Mouse (Mus musculus): Measurements from ENCODE around the gene Zfp931. TPM values are rescaled to one million over a fixed set of nuclear protein-coding genes. Genes with fewer than 3 reads are reported as not detected.
"Not testable (repeated sequence)": the region's sequence is repeated elsewhere in the genome, so short reads cannot be mapped to it uniquely, and the experiment has no call there.

Zfp931 gene
- 18.3 and 18.8 TPM in 2 replicates for polyA plus RNA-seq (2015; fragmentation: Nextera tagmentation; extraction: Ambion mirVana)

DNA sequence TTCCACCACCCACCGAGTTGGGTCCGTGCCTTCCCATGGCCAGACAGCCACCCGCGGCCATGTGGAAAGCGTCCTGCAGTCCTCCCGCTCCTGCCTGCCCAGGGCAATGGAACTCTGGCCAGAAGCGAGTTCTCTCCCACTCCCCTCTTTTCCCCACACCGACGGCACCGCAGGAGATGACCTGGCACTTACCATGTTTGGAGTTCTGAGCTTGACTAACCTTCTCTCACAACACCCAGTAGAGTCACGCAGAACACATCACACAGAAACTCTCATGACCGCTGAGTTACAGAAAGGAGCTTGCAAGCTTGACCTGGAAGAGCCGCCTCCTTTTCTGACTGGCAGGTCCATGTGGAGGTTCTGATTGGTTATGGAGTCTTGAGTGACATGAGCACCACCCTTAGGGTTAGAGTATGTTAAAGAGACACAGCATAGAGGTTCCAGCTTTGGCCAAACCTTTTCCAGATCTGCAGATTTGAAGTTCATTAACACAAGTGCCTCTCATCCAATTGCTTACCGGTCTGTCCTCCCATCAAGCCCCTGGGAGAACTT, at the start of gene Zfp931:
Gene Zfp931 (minus strand): TSS at position 311 of the 552 bp plus-strand sequence.
- H3K9me3 ChIP-seq (replicated peaks; ENCODE audit: control insufficient read depth, low read length); H3K27me3 ChIP-seq (ENCODE audit: control insufficient read depth, insufficient read depth, low read length); ATAC-seq (ENCODE audit: insufficient read depth, low FRiP score); H3K36me3 ChIP-seq (ENCODE audit: control insufficient read depth, insufficient read depth, low read length); H3K4me1 ChIP-seq (ENCODE audit: control insufficient read depth, insufficient read depth, low read length); H3K27ac ChIP-seq (ENCODE audit: low read length): not testable (repeated sequence)
- peak within 1 kb of the TSS; percentile 48 for H3K4me3 ChIP-seq (replicated peaks; ENCODE audit: low read length)
- WGBS: 0% methylated on average over 4 of the region's 14 CpGs
- peak within 1 kb of the TSS; percentile 58 for H3K9ac ChIP-seq (ENCODE audit: low read length)
- peak within 1 kb of the TSS; percentile 43 for H3K4me2 ChIP-seq (ENCODE audit: low read depth, low read length)

DNA sequence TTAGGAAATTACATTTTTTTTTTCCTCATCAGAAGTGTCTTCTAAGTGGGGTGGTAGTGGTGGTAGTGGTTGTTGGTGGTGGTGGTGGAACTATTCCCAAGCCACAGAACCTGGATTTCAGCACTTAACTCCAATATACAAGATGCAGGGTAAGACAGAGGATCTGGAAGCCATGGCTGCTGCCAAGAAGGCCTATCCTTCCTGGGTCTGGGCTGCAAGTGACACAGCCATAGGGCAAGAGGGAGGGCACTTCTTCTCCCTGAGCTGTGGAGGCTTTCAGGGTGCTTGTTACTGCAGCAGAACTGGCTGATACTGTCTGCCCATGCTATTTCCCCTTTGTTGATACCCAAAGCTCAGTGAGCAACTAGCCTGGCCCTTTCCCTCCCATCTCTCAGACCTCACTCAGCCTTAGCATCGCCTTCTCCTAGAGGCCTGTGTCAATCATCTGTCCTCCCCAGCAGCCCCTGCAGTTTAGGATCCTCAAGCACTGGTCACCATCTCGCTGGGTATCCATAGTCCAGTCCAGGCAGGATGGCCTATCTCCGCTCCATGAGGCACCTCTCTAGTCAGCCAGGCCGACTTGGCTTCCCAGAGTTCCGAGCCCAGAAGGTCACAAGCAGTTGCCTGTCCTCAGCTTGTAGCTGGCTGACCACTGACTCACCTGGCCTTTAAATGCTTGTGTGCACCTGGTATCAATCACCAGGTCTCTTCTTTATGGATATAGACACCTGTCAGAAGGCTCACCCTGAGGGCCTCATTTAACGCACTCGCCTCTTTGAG, 48.0 kb upstream of the Zfp931 start:
- no peak overlapping the region for H3K4me3 ChIP-seq (replicated peaks; ENCODE audit: low read length)
- 93% methylated on average over 7 of the region's 7 CpGs for WGBS
- H3K4me1 ChIP-seq (ENCODE audit: control insufficient read depth, insufficient read depth, low read length): no peaks in the 10 kb centered on the region
- H3K4me2 ChIP-seq (ENCODE audit: low read depth, low read length): no peak overlapping the region
- H3K27ac ChIP-seq (ENCODE audit: low read length): no peak overlapping the region
- no peak overlapping the region for H3K9ac ChIP-seq (ENCODE audit: low read length)
- no peaks in the 10 kb centered on the region for H3K36me3 ChIP-seq (ENCODE audit: control insufficient read depth, insufficient read depth, low read length)
- no peaks in the 10 kb centered on the region for H3K27me3 ChIP-seq (ENCODE audit: control insufficient read depth, insufficient read depth, low read length)
- no peak for ATAC-seq (ENCODE audit: insufficient read depth, low FRiP score)
- H3K9me3 ChIP-seq (replicated peaks; ENCODE audit: control insufficient read depth, low read length): no peaks in the 10 kb centered on the region

DNA sequence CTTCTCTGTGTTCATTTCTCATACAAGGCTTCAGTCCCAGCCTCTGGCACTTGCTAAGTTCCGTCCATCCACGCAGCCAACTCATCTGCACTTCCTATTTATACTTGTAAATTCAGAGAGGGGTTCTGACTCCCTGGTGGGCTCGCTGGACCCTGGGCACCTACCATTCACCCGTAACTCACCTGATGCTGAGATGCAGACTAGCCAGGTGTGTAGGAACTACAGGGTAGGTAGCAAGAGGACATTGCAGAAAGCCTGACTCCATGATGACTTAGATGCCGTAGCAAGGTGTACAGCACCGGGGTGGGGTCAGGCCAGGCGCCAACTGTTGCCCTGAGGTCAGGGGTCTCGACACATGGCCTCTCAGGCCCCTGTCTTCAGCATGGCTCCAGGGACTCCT, 47.2 kb upstream of the Zfp931 start:
- Histone ChIP-seq H3K27me3 (ENCODE audit: control insufficient read depth, insufficient read depth, low read length) (no peaks in the 10 kb centered on the region), H3K4me3 (replicated peaks; ENCODE audit: low read length) (no peak overlapping the region), H3K4me2 (ENCODE audit: low read depth, low read length) (no peak overlapping the region), H3K36me3 (ENCODE audit: control insufficient read depth, insufficient read depth, low read length) (no peaks in the 10 kb centered on the region), H3K4me1 (ENCODE audit: control insufficient read depth, insufficient read depth, low read length) (no peaks in the 10 kb centered on the region), H3K9ac (ENCODE audit: low read length) (no peak overlapping the region), H3K9me3 (replicated peaks; ENCODE audit: control insufficient read depth, low read length) (no peaks in the 10 kb centered on the region), H3K27ac (ENCODE audit: low read length) (no peak overlapping the region)
- no peak for ATAC-seq (ENCODE audit: insufficient read depth, low FRiP score)
- 80% methylated on average over 8 of the region's 8 CpGs for WGBS

DNA sequence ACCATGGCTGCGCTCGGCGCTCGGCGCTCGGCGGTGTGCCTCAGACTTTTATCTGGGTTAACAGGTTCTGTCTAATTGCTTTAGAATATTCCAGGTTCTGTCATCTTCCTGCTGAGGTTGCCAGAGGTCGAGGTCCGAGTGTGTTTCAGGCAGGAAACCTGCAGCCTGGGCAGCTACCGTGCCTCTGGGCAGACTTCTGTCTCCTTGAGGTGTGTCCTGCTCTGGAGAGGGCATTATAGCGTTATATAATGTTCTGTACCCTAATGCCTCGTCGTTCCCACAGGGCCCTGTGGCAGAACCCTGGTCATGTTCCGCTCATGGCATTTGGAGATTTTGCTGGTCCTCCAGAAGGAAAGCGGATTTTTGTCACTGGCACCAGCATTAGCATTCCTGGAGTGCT, 45.2 kb upstream of the Zfp931 start:
- WGBS: 78% methylated on average over 15 of the region's 15 CpGs
- Histone ChIP-seq H3K27ac (ENCODE audit: low read length) (no peak overlapping the region), H3K9me3 (replicated peaks; ENCODE audit: control insufficient read depth, low read length) (no peaks in the 10 kb centered on the region), H3K36me3 (ENCODE audit: control insufficient read depth, insufficient read depth, low read length) (no peaks in the 10 kb centered on the region), H3K4me2 (ENCODE audit: low read depth, low read length) (no peak overlapping the region), H3K4me1 (ENCODE audit: control insufficient read depth, insufficient read depth, low read length) (peaks cover 7% of the 10 kb centered on the region; the same call in 1 of the 2 replicates), H3K27me3 (ENCODE audit: control insufficient read depth, insufficient read depth, low read length) (peaks cover 13% of the 10 kb centered on the region; the same call in 1 of the 2 replicates), H3K4me3 (replicated peaks; ENCODE audit: low read length) (no peak overlapping the region), H3K9ac (ENCODE audit: low read length) (no peak overlapping the region)
- ATAC-seq (ENCODE audit: insufficient read depth, low FRiP score): no peak

DNA sequence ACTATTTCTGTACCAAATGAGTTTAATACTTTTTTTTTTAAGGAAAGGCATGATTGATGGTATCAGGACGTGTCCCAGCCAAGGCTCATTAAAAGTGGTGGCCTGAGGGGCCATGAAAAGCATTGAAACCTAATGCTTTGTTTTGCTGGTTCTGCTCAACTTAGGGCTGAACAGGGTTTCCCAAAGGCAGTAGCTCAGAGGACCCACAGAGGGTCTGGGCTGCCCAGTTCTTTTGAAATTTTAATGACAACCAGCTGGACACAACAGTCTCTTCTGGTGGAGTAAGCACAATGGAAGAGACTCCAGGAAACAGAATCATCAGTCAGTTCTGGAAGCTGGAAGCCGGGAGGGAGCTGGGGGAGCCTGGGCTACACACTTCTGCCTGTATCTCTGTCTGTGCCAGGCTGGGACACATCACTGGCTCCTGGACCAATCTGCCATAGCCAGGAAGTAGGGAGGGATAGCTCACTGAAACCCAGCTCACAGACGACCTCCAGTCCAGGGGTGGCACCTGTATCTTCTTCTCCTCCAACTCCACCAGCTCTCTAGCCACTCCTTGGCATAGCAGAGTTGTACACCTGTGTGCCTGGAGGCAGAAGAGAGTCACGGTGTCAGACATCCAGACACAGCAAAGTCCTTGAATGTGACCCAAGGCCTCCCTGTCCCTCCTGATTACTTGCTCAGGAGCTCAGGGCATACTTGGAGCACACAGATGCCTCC, 43.8 kb upstream of the Zfp931 start:
- ATAC-seq (ENCODE audit: insufficient read depth, low FRiP score): no peak
- no peaks in the 10 kb centered on the region for H3K36me3 ChIP-seq (ENCODE audit: control insufficient read depth, insufficient read depth, low read length)
- WGBS: 31% methylated on average over 4 of the region's 4 CpGs

DNA sequence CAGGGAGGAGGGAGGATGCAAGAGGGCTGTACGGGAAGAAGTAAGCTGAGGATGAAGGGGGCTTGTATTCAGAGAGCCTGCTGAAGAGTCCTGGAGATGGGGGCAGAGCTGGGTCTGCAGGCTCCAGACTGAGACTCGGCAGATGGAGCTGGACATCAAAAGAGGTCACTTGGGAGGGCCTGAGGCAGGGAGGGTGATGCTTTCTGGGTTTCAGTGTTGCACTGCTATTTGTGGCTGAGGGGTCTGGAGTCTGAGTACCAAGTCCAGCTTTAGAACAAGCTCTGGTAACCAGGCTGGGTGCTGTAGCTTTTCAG, 43.1 kb upstream of the Zfp931 start:
- Histone ChIP-seq H3K4me3 (replicated peaks; ENCODE audit: low read length) (no peak overlapping the region), H3K4me1 (ENCODE audit: control insufficient read depth, insufficient read depth, low read length) (peaks cover 7% of the 10 kb centered on the region; the same call in 1 of the 2 replicates), H3K9ac (ENCODE audit: low read length) (no peak overlapping the region), H3K36me3 (ENCODE audit: control insufficient read depth, insufficient read depth, low read length) (no peaks in the 10 kb centered on the region), H3K27me3 (ENCODE audit: control insufficient read depth, insufficient read depth, low read length) (peaks cover 14% of the 10 kb centered on the region; the same call in 1 of the 2 replicates), H3K27ac (ENCODE audit: low read length) (no peak overlapping the region), H3K9me3 (replicated peaks; ENCODE audit: control insufficient read depth, low read length) (no peaks in the 10 kb centered on the region), H3K4me2 (ENCODE audit: low read depth, low read length) (no peak overlapping the region)
- no peak for ATAC-seq (ENCODE audit: insufficient read depth, low FRiP score)
- WGBS: 54% methylated on average over 2 of the region's 2 CpGs

More for the DNA sequence above, 43.8 kb upstream of the Zfp931 start:
- peaks cover 7% of the 10 kb centered on the region; the same call in 1 of the 2 replicates for H3K4me1 ChIP-seq (ENCODE audit: control insufficient read depth, insufficient read depth, low read length)
- H3K4me2 ChIP-seq (ENCODE audit: low read depth, low read length): no peak overlapping the region
- H3K27ac ChIP-seq (ENCODE audit: low read length): no peak overlapping the region
- H3K27me3 ChIP-seq (ENCODE audit: control insufficient read depth, insufficient read depth, low read length): peaks cover 14% of the 10 kb centered on the region; the same call in 1 of the 2 replicates
- H3K9me3 ChIP-seq (replicated peaks; ENCODE audit: control insufficient read depth, low read length): no peaks in the 10 kb centered on the region
- H3K4me3 ChIP-seq (replicated peaks; ENCODE audit: low read length): no peak overlapping the region
- H3K9ac ChIP-seq (ENCODE audit: low read length): no peak overlapping the region

DNA sequence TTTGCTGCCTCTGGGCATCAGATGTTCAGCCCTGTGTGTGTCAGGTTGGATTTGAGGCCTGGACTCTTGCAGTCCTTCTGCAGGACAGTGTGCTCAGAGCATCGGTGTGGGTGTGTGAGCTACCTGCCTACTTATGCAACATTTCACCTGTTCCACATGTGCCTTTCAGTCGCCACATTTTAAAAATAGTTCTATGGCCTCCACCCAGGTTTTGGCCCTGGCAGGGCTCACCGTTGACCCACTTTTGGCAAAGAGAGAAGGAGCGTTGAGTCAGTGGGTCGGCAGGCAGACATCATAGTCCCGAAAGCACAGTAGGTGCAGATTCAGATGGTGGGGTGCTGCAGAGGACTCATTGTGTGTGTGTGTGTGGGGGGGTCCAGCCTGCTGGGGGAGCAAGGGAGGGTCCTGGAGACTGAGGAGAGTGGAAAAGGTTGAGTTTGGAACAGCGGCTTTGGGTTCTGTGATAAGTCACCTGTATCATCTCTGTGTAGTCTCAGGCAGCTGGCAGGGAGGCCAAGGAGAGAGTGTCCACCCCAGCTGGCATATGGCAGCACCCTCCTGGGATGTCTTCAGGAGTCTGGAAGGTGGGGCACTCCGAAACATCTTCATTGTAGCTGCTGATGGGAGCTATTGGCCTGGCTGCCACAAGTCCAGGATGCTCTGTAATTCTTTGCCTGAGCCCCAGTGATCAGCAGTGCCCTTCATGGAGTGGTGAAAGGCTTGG, 42.5 kb upstream of the Zfp931 start:
- H3K4me1 ChIP-seq (ENCODE audit: control insufficient read depth, insufficient read depth, low read length): peaks cover 7% of the 10 kb centered on the region; the same call in 1 of the 2 replicates
- no peak overlapping the region for H3K4me2 ChIP-seq (ENCODE audit: low read depth, low read length)
- H3K9me3 ChIP-seq (replicated peaks; ENCODE audit: control insufficient read depth, low read length): no peaks in the 10 kb centered on the region
- peaks cover 14% of the 10 kb centered on the region; the same call in 1 of the 2 replicates for H3K27me3 ChIP-seq (ENCODE audit: control insufficient read depth, insufficient read depth, low read length)
- ATAC-seq (ENCODE audit: insufficient read depth, low FRiP score): no peak
- H3K9ac ChIP-seq (ENCODE audit: low read length): no peak overlapping the region
- no peaks in the 10 kb centered on the region for H3K36me3 ChIP-seq (ENCODE audit: control insufficient read depth, insufficient read depth, low read length)
- H3K4me3 ChIP-seq (replicated peaks; ENCODE audit: low read length): no peak overlapping the region
- WGBS: 86% methylated on average over 8 of the region's 8 CpGs
- H3K27ac ChIP-seq (ENCODE audit: low read length): no peak overlapping the region

DNA sequence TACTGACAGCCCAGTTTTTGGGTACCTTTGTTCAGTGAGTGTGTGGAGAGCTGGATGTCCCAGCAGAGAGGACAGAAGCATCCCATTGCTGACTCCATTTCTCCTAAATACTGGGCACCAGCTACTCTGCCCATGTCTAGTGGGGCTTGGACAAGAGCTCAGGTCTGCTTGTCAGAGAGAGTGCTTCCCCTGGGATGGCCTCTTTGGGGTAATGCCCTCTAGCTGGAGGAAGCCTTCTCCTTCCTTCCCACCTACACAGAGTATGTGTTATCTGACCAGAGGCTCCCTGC, 42.0 kb upstream of the Zfp931 start:
- Histone ChIP-seq H3K36me3 (ENCODE audit: control insufficient read depth, insufficient read depth, low read length) (no peaks in the 10 kb centered on the region), H3K9ac (ENCODE audit: low read length) (no peak overlapping the region), H3K4me1 (ENCODE audit: control insufficient read depth, insufficient read depth, low read length) (peaks cover 7% of the 10 kb centered on the region; the same call in 1 of the 2 replicates), H3K27me3 (ENCODE audit: control insufficient read depth, insufficient read depth, low read length) (peaks cover 14% of the 10 kb centered on the region; the same call in 1 of the 2 replicates), H3K9me3 (replicated peaks; ENCODE audit: control insufficient read depth, low read length) (no peaks in the 10 kb centered on the region), H3K27ac (ENCODE audit: low read length) (no peak overlapping the region), H3K4me2 (ENCODE audit: low read depth, low read length) (no peak overlapping the region), H3K4me3 (replicated peaks; ENCODE audit: low read length) (no peak overlapping the region)
- ATAC-seq (ENCODE audit: insufficient read depth, low FRiP score): no peak
